Mouse (Mus musculus) MEL (cell line): Measurements from ENCODE around the gene Ripply3. TPM values are rescaled to one million over a fixed set of nuclear protein-coding genes. Genes with fewer than 3 reads are reported as not detected.

ENCODE experiments used
- DNase-seq: peaks from one replicate; pipeline ENCODE4 v3.0.0; 2011; ENCODE audit warnings: low read depth, low spot score
- H3K27ac ChIP-seq: 2 replicates; pipeline ENCODE4 v1.5.1; 2012; ENCODE audit warnings: low read depth, mild to moderate bottlenecking, control low read depth, low read length, moderate library complexity; ENCODE audit not compliant: control insufficient read depth
- H3K27me3 ChIP-seq, 2 experiments: fragments of 150-350 bp in 1 of 2; sonication (generic) in 1 of 2; 2 replicates each; pipeline ENCODE4 v1.6.1; 2012; ENCODE audit warnings: low read length in 2 of 2, mild to moderate bottlenecking in 2 of 2, improper control_type of control experiment in 1 of 2, moderate library complexity in 1 of 2; ENCODE audit not compliant: insufficient read depth in 2 of 2, control insufficient read depth in 1 of 2
- H3K36me3 ChIP-seq, 2 experiments: 2 replicates each; pipeline ENCODE4 v1.6.1; 2012 to 2014; ENCODE audit warnings: low read length in 2 of 2, improper control_type of control experiment in 1 of 2, inconsistent platforms in 1 of 2, mild to moderate bottlenecking in 1 of 2; ENCODE audit not compliant: insufficient read depth in 2 of 2, control insufficient read depth in 1 of 2
- H3K4me1 ChIP-seq, 2 experiments: fragments of 150-350 bp in 1 of 2; sonication (generic) in 1 of 2; 2 replicates each; pipeline ENCODE4 v1.6.1; 2012; ENCODE audit warnings: low read length in 2 of 2, improper control_type of control experiment in 1 of 2, mild to moderate bottlenecking in 1 of 2; ENCODE audit not compliant: insufficient read depth in 2 of 2, control insufficient read depth in 1 of 2
- H3K4me3 ChIP-seq, 2 experiments: fragments of 150-350 bp in 1 of 2; sonication (generic) in 1 of 2; 2 replicates each; pipeline ENCODE4 v1.5.1; 2012; ENCODE audit warnings: low read depth in 2 of 2, low read length in 2 of 2, mild to moderate bottlenecking in 2 of 2, moderate library complexity in 2 of 2, control low read depth in 1 of 2, improper control_type of control experiment in 1 of 2; ENCODE audit not compliant: control insufficient read depth in 1 of 2, insufficient read depth in 1 of 2
- H3K79me2 ChIP-seq: 2 replicates; pipeline ENCODE4 v1.6.1; 2012; ENCODE audit warnings: mild to moderate bottlenecking, low read length, moderate library complexity; ENCODE audit not compliant: control insufficient read depth, poor library complexity, insufficient read depth
- H3K9ac ChIP-seq: 2 replicates; pipeline ENCODE4 v1.6.1; 2012; ENCODE audit warnings: low read depth, mild to moderate bottlenecking, control low read depth, low read length, moderate library complexity; ENCODE audit not compliant: control insufficient read depth, poor library complexity, severe bottlenecking
- H3K9me3 ChIP-seq: fragments of 150-350 bp; sonication (generic); replicated peaks from 2 replicates; pipeline ENCODE4 v1.6.1; 2012; ENCODE audit warnings: mild to moderate bottlenecking, low read length, improper control_type of control experiment, moderate library complexity; ENCODE audit not compliant: insufficient read depth
- BHLHE40 ChIP-seq: IDR thresholded peaks from 2 replicates; pipeline ENCODE4 v1.6.1; 2012; ENCODE audit warnings: low read depth, mild to moderate bottlenecking, inconsistent platforms, low read length, improper control_type of control experiment, borderline replicate concordance
- CHD1 ChIP-seq: IDR thresholded peaks from 2 replicates; pipeline ENCODE4 v1.6.1; 2012; ENCODE audit warnings: low read depth, mild to moderate bottlenecking, inconsistent platforms, low read length, improper control_type of control experiment
- CHD2 ChIP-seq: IDR thresholded peaks from 2 replicates; pipeline ENCODE4 v1.6.1; 2011; ENCODE audit warnings: low read length, improper control_type of control experiment
- ELF1 ChIP-seq: IDR thresholded peaks from 2 replicates; pipeline ENCODE4 v1.6.1; 2014; ENCODE audit warnings: low read depth, mild to moderate bottlenecking, inconsistent platforms, low read length, improper control_type of control experiment, moderate library complexity
- EP300 ChIP-seq, 2 experiments: IDR thresholded peaks; 2 replicates each; pipeline ENCODE4 v1.6.1; 2011; ENCODE audit warnings: improper control_type of control experiment in 2 of 2, low read length in 2 of 2, low read depth in 1 of 2, mild to moderate bottlenecking in 1 of 2
- ETS1 ChIP-seq: IDR thresholded peaks from 2 replicates; pipeline ENCODE4 v1.6.1; 2012; ENCODE audit warnings: low read depth, mild to moderate bottlenecking, inconsistent platforms, low read length, improper control_type of control experiment, moderate library complexity
- GABPA ChIP-seq: IDR thresholded peaks from 2 replicates; pipeline ENCODE4 v1.6.1; 2012; ENCODE audit warnings: low read depth, mild to moderate bottlenecking, inconsistent platforms, low read length, improper control_type of control experiment, moderate library complexity
- GATA1 ChIP-seq: IDR thresholded peaks from 2 replicates; pipeline ENCODE4 v1.6.1; 2011; ENCODE audit warnings: low read depth, low read length, improper control_type of control experiment
- JUND ChIP-seq: IDR thresholded peaks from 2 replicates; pipeline ENCODE4 v1.6.1; 2011; ENCODE audit warnings: low read depth, mild to moderate bottlenecking, improper control_type of control experiment, low read length
- KAT2A ChIP-seq: conservative IDR thresholded peaks from 2 replicates; pipeline ENCODE4 v1.6.1; 2012; ENCODE audit warnings: low read depth, low read length, improper control_type of control experiment, inconsistent platforms
- MAFK ChIP-seq: IDR thresholded peaks from 2 replicates; pipeline ENCODE4 v1.6.1; 2011; ENCODE audit warnings: low read depth, mild to moderate bottlenecking, low read length, improper control_type of control experiment, borderline replicate concordance
- MAX ChIP-seq: IDR thresholded peaks from 2 replicates; pipeline ENCODE4 v1.6.1; 2011; ENCODE audit warnings: low read length, improper control_type of control experiment
- MYB ChIP-seq: IDR thresholded peaks from 2 replicates; pipeline ENCODE4 v1.6.1; 2011; ENCODE audit warnings: mild to moderate bottlenecking, low read depth, low read length, improper control_type of control experiment
- NRF1 ChIP-seq: IDR thresholded peaks from 2 replicates; pipeline ENCODE4 v1.6.1; 2014; ENCODE audit warnings: low read depth, mild to moderate bottlenecking, inconsistent platforms, low read length, improper control_type of control experiment, moderate library complexity; ENCODE audit not compliant: poor library complexity, insufficient read depth, severe bottlenecking
- POLR2A ChIP-seq, 2 experiments: IDR thresholded peaks; 2 replicates each; pipeline ENCODE4 v1.6.1; 2011 to 2012; ENCODE audit warnings: low read length in 2 of 2, mild to moderate bottlenecking in 2 of 2, control low read depth in 1 of 2, improper control_type of control experiment in 1 of 2, low read depth in 1 of 2, moderate library complexity in 1 of 2; ENCODE audit not compliant: control insufficient read depth in 1 of 2, insufficient read depth in 1 of 2, poor library complexity in 1 of 2
- POLR2AphosphoS2 ChIP-seq: IDR thresholded peaks from 2 replicates; pipeline ENCODE4 v1.6.1; 2011; ENCODE audit warnings: low read length, improper control_type of control experiment
- RAD21 ChIP-seq: IDR thresholded peaks from 2 replicates; pipeline ENCODE4 v1.6.1; 2011; ENCODE audit warnings: mild to moderate bottlenecking, low read depth, low read length, improper control_type of control experiment
- SIN3A ChIP-seq: IDR thresholded peaks from 2 replicates; pipeline ENCODE4 v1.6.1; 2012; ENCODE audit warnings: low read length, improper control_type of control experiment, inconsistent platforms
- SMC3 ChIP-seq: IDR thresholded peaks from 2 replicates; pipeline ENCODE4 v1.6.1; 2011; ENCODE audit warnings: low read depth, low read length, improper control_type of control experiment
- TAL1 ChIP-seq: IDR thresholded peaks from 2 replicates; pipeline ENCODE4 v1.6.1; 2012; ENCODE audit warnings: mild to moderate bottlenecking, inconsistent platforms, low read length, moderate library complexity, mixed read lengths
- TBP ChIP-seq: IDR thresholded peaks from 2 replicates; pipeline ENCODE4 v1.8.0; 2011; ENCODE audit warnings: low read depth, low read length, improper control_type of control experiment
- TCF12 ChIP-seq: IDR thresholded peaks from 2 replicates; pipeline ENCODE4 v1.6.1; 2014; ENCODE audit warnings: low read depth, mild to moderate bottlenecking, inconsistent platforms, low read length, improper control_type of control experiment, moderate library complexity
- UBTF ChIP-seq: IDR thresholded peaks from 2 replicates; pipeline ENCODE4 v1.6.1; 2012; ENCODE audit warnings: low read depth, mild to moderate bottlenecking, inconsistent platforms, low read length, improper control_type of control experiment, moderate library complexity, borderline replicate concordance; ENCODE audit not compliant: insufficient read depth
- ZC3H11A ChIP-seq: IDR thresholded peaks from 2 replicates; pipeline ENCODE4 v1.6.1; 2012; ENCODE audit warnings: low read depth, mild to moderate bottlenecking, inconsistent platforms, low read length, improper control_type of control experiment
- ZMIZ1 ChIP-seq: IDR thresholded peaks from 2 replicates; pipeline ENCODE4 v1.6.1; 2012; ENCODE audit warnings: low read depth, mild to moderate bottlenecking, inconsistent platforms, low read length, improper control_type of control experiment, moderate library complexity
- ZNF384 ChIP-seq: IDR thresholded peaks from 2 replicates; pipeline ENCODE4 v1.6.1; 2012; ENCODE audit warnings: low read depth, mild to moderate bottlenecking, inconsistent platforms, low read length, improper control_type of control experiment
- polyA plus RNA-seq, 2 experiments: library from polyadenylated mRNA; stranded (reverse) in 1 of 2; unstranded in 1 of 2; fragments of >175 nt in 1 of 2; fragments of >200 nt in 1 of 2; gene quantifications; 2 replicates each; pipeline versions ENCODE4 v1.2.1 to v1.2.4; 2012; ENCODE audit warnings: low replicate concordance in 2 of 2, low read depth in 1 of 2; ENCODE audit not compliant: insufficient read length in 2 of 2, insufficient read depth in 1 of 2, missing spikeins in 1 of 2
- total RNA-seq: library from RNA; depleted of rRNA; stranded (reverse); fragments of 300-350 nt; gene quantifications from 2 replicates; pipeline ENCODE4 v1.2.3, GENCODE M21; 2012

Gene Ripply3
- total and polyA plus RNA-seq, 3 experiments = 0.18 to 0.35 TPM; not detected in 1

DNA sequence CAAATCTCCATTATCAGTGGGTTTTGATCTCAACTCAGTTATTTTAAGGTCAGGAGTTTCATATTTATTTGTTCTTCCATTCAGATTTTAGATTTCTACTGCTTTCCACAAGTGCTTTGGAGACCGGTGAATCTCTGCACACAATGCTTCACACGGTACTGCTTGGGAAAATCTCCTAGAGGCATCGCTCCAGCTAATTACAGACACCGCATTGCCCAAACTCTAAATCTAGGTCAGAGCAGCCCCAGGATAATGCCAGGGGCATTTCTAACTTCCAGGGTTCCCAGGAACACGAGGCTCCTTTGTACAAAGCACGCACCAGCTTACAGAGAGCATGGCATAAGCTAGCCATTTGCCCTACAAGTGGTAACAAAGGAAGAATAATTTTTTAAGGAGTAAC is 20.7 kb upstream of the Ripply3 start:
- no peak overlapping the region for H3K4me3 ChIP-seq
- no peaks in the 10 kb centered on the region for H3K9me3 ChIP-seq
- no peak for DNase-seq
- no peak overlapping the region for H3K9ac ChIP-seq
- no peak overlapping the region for H3K27ac ChIP-seq
- H3K79me2 ChIP-seq = no peaks in the 10 kb centered on the region
- H3K4me1 ChIP-seq = peaks cover 4 to 7% of the 10 kb centered on the region in 2 experiments; a peak in 2 of 4 replicates
- TF ChIP-seq NRF1 (no peak), GABPA (no peak), ZMIZ1 (no peak), POLR2AphosphoS2 (no peak), CHD1 (no peak), RAD21 (no peak), MAX (no peak), ETS1 (no peak), TBP (no peak), CHD2 (no peak), TCF12 (no peak), UBTF (no peak), MAFK (no peak)
- H3K27me3 ChIP-seq = no peaks in the 10 kb centered on the region
- peaks cover 0 to 7% of the 10 kb centered on the region in 2 experiments; a peak in 2 of 4 replicates for H3K36me3 ChIP-seq

DNA sequence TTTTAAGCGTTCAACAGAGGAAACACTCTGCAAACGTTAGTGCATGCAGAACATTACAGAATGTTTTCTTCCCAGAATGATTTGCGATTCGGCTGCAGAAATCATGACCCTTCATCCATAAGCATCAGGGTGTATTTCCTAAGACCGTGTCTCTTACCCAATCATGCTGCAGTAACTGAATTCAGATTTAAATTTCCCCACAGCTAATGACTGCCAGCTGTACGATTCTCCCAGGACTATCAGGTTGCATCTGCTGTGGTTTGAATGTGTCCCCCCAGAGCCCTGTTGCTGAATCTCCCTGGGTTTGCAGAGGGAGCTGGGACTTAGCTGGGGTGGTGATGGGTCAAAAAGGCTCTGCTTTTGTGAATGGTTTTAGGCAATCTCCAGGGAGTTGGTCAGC is 20.3 kb upstream of the Ripply3 start:
- H3K27me3 ChIP-seq = no peaks in the 10 kb centered on the region
- H3K27ac ChIP-seq = no peak overlapping the region
- DNase-seq = no peak
- no peaks in the 10 kb centered on the region; the same call in 1 of the 2 replicates for H3K79me2 ChIP-seq
- TF ChIP-seq EP300 (IDR thresholded peaks at IDR 0.05; ENCODE audit: low read depth in 1 of 2, low read length in 2 of 2) (no peak), ZC3H11A (no peak)
- H3K36me3 ChIP-seq = peaks cover 0 to 7% of the 10 kb centered on the region in 2 experiments; a peak in 2 of 4 replicates
- peaks cover 4 to 7% of the 10 kb centered on the region in 2 experiments; a peak in 2 of 4 replicates for H3K4me1 ChIP-seq
- H3K9ac ChIP-seq = no peak overlapping the region
- H3K4me3 ChIP-seq = no peak overlapping the region
- no peaks in the 10 kb centered on the region for H3K9me3 ChIP-seq

DNA sequence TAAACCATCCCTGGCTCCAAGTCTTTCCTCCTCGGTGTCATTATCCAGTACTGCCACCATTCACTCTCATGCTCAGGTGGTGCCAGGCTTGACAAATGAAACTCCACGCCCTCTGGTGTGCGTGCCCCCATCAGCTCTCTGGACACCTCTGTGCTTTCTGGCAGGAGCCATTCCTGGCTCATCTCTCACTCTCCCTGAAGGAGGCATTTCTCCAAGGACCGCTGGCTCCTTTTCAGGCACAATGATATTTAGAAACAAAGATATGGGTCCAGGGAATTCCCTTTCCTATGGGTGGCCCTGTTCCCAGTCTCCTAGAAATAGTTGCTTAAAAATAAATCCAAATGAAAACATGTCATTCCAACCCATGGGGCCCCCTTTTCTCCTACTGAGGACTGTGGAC is 19.2 kb upstream of the Ripply3 start:
- no peak for DNase-seq
- no peaks in the 10 kb centered on the region for H3K27me3 ChIP-seq
- peaks cover 1% of the 10 kb centered on the region; the same call in 1 of the 2 replicates for H3K79me2 ChIP-seq
- H3K27ac ChIP-seq = no peak overlapping the region
- H3K9me3 ChIP-seq = no peaks in the 10 kb centered on the region
- peaks cover 4 to 7% of the 10 kb centered on the region in 2 experiments; a peak in 2 of 4 replicates for H3K4me1 ChIP-seq
- TF ChIP-seq RAD21 (no peak), POLR2A (IDR thresholded peaks at IDR 0.05; ENCODE audit: control insufficient read depth in 1 of 2, insufficient read depth in 1 of 2, low read depth in 1 of 2, low read length in 2 of 2, poor library complexity in 1 of 2) (no peak), SIN3A (no peak), NRF1 (no peak), GATA1 (no peak), ELF1 (no peak), BHLHE40 (no peak), CHD2 (no peak), POLR2AphosphoS2 (no peak), CHD1 (no peak), SMC3 (no peak), KAT2A (no peak), TAL1 (no peak), MYB (no peak), JUND (no peak), EP300 (IDR thresholded peaks at IDR 0.05; ENCODE audit: low read depth in 1 of 2, low read length in 2 of 2) (no peak), ZNF384 (no peak), GABPA (no peak)
- H3K9ac ChIP-seq = no peak overlapping the region
- peaks cover 0 to 10% of the 10 kb centered on the region in 2 experiments; a peak in 2 of 4 replicates for H3K36me3 ChIP-seq
- no peak overlapping the region for H3K4me3 ChIP-seq
